Mouse (Mus musculus): ENCODE data around the gene Igfbp7. TPM values are rescaled to one million over a fixed set of nuclear protein-coding genes. Genes with fewer than 3 reads are reported as not detected.

Igfbp7 gene
- polyA plus RNA-seq (2014; fragmentation: Nextera tagmentation; extraction: Ambion mirVana) = 61.9 and 68.1 TPM in 2 replicates

- H3K27ac ChIP-seq (ENCODE audit: low read depth, low read length) = no peak within 1 kb of the TSS
Observed at GRCm38 (mm10) chr5:77407341-77408298, at the start of gene Igfbp7. Igfbp7 (minus strand) TSS chr5:77408041.

DNA sequence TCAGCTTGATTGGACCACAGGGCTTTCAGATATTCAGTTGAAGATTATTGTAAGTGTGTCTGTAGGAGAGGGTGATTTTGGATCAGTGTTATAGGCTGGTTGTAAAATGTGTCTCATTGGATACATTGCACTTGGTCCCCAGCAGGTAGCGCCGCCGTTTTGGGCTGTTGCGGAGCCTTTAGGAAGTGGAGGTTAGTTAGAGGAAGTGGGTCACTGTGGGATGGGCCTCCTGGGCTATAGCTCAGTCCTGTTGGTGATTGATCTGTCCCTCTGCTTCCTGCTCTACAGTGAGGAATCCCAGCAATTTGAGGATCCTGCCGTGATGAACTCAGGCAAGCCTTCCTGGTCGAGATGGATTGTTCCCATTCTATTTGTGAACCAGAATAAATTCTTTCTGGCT is 44.3 kb upstream of the Igfbp7 start:
- ATAC-seq (no peak), DNase-seq (ENCODE audit: low spot score) (no peak)
- H3K4me3 ChIP-seq (ENCODE audit: low read depth, low read length) = no peak overlapping the region
- no peaks in the 10 kb centered on the region for H3K9me3 ChIP-seq (replicated peaks; ENCODE audit: control insufficient read depth, low read length)
- no peak overlapping the region for H3K4me2 ChIP-seq (ENCODE audit: low read length)
- no peak overlapping the region for H3K9ac ChIP-seq (ENCODE audit: low read length)
- no peaks in the 10 kb centered on the region for H3K36me3 ChIP-seq (ENCODE audit: control insufficient read depth, insufficient read depth, low read length)
- H3K4me1 ChIP-seq (ENCODE audit: control insufficient read depth, insufficient read depth, low read length) = no peaks in the 10 kb centered on the region
- no peak overlapping the region for H3K27ac ChIP-seq (ENCODE audit: low read depth, low read length)
- 92% methylated on average over 6 of the region's 6 CpGs for WGBS
- no peaks in the 10 kb centered on the region for H3K27me3 ChIP-seq (replicated peaks; ENCODE audit: control insufficient read depth, insufficient read depth, low read length)

More at GRCm38 (mm10) chr5:77407341-77408298, at the start of gene Igfbp7:
- Histone ChIP-seq H3K4me1 (ENCODE audit: control insufficient read depth, insufficient read depth, low read length) (no peaks in the 10 kb centered on the region; the same call in 1 of the 2 replicates), H3K4me3 (ENCODE audit: low read depth, low read length) (peak within 1 kb of the TSS; percentile 53), H3K9ac (ENCODE audit: low read length) (peak within 1 kb of the TSS; percentile 64), H3K27me3 (replicated peaks; ENCODE audit: control insufficient read depth, insufficient read depth, low read length) (peaks cover 7% of the 10 kb centered on the region; the same call in 1 of the 2 replicates), H3K4me2 (ENCODE audit: low read length) (peak within 1 kb of the TSS; percentile 93), H3K9me3 (replicated peaks; ENCODE audit: control insufficient read depth, low read length) (no peaks in the 10 kb centered on the region), H3K36me3 (ENCODE audit: control insufficient read depth, insufficient read depth, low read length) (no peaks in the 10 kb centered on the region)
- ATAC-seq = peak; percentile 95
- WGBS = 5% methylated on average over 90 of the region's 101 CpGs
- peak; percentile 57 for DNase-seq (ENCODE audit: low spot score)

DNA sequence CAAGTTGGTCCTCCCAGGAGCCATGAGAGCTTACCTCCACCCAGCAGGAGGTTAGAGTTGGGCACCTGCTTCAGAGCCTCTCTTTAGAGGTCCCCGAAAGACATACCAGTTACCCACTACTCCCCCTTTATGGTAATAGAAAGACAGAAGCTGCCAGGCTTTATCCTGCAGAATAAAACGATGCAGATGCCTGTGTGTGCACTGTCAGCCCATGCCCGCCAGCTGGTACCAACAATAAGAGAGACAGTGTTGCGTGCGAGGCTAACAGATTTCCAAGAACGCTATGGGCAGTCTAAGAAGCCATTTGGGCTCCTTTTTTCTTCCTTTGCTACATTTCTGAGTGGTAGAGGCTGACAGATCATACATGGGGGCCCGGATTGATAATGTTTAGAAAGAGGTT is 41.7 kb upstream of the Igfbp7 start:
- no peaks in the 10 kb centered on the region for H3K4me1 ChIP-seq (ENCODE audit: control insufficient read depth, insufficient read depth, low read length)
- H3K27ac ChIP-seq (ENCODE audit: low read depth, low read length) = no peak overlapping the region
- no peaks in the 10 kb centered on the region for H3K36me3 ChIP-seq (ENCODE audit: control insufficient read depth, insufficient read depth, low read length)
- 84% methylated on average over 7 of the region's 7 CpGs for WGBS
- DNase-seq (ENCODE audit: low spot score) = no peak
- no peak overlapping the region for H3K4me2 ChIP-seq (ENCODE audit: low read length)
- H3K9ac ChIP-seq (ENCODE audit: low read length) = no peak overlapping the region
- H3K27me3 ChIP-seq (replicated peaks; ENCODE audit: control insufficient read depth, insufficient read depth, low read length) = no peaks in the 10 kb centered on the region
- no peak overlapping the region for H3K4me3 ChIP-seq (ENCODE audit: low read depth, low read length)
- ATAC-seq = 0 out of 2 replicates have a peak, but pooled peaks have one; percentile 44
- no peaks in the 10 kb centered on the region for H3K9me3 ChIP-seq (replicated peaks; ENCODE audit: control insufficient read depth, low read length)

GRCm38 (mm10) chr5:77445431-77445830 is 37.6 kb upstream of the Igfbp7 start:
- Histone ChIP-seq H3K4me1 (ENCODE audit: control insufficient read depth, insufficient read depth, low read length) (no peaks in the 10 kb centered on the region), H3K9me3 (replicated peaks; ENCODE audit: control insufficient read depth, low read length) (no peaks in the 10 kb centered on the region), H3K27ac (ENCODE audit: low read depth, low read length) (no peak overlapping the region), H3K9ac (ENCODE audit: low read length) (no peak overlapping the region), H3K4me2 (ENCODE audit: low read length) (no peak overlapping the region), H3K27me3 (replicated peaks; ENCODE audit: control insufficient read depth, insufficient read depth, low read length) (no peaks in the 10 kb centered on the region), H3K36me3 (ENCODE audit: control insufficient read depth, insufficient read depth, low read length) (no peaks in the 10 kb centered on the region), H3K4me3 (ENCODE audit: low read depth, low read length) (no peak overlapping the region)
- WGBS = 96% methylated on average over 4 of the region's 4 CpGs
- ATAC-seq (no peak), DNase-seq (ENCODE audit: low spot score) (no peak)

DNA sequence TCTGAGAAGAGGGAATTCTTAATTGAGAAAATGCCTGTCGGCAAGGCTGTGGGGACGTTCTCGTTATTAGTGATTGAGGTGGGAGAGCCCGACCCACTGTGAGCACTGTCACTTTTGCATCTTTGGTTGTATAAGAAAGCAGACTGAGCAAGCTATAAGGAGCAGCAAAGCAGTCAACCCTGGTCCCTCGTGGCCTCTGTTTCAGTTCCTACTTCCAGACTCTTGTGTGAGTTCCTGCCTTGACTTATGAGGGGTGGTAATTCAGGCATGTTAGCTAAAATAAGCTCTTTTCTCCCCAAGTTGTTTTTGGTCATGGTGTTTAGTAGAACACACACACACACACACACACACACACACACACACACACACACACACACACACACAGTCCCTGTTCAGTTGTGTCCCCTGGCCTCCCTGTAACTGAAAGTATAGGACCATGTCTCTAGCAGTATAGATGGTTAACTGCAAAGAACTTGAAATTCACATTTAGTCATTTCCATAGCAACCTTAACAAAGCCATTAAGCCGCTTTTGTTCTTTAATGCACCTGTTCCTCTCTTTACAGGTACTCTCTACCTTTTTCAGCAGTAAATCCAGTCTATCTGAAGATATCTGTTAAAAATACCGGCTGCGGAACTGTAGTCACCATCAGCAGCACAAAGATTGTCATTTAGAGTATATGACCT is 36.2 kb upstream of the Igfbp7 start:
- Histone ChIP-seq H3K27ac (ENCODE audit: low read depth, low read length) (no peak overlapping the region), H3K9ac (ENCODE audit: low read length) (no peak overlapping the region), H3K9me3 (replicated peaks; ENCODE audit: control insufficient read depth, low read length) (no peaks in the 10 kb centered on the region), H3K36me3 (ENCODE audit: control insufficient read depth, insufficient read depth, low read length) (no peaks in the 10 kb centered on the region), H3K4me3 (ENCODE audit: low read depth, low read length) (no peak overlapping the region), H3K4me2 (ENCODE audit: low read length) (no peak overlapping the region), H3K27me3 (replicated peaks; ENCODE audit: control insufficient read depth, insufficient read depth, low read length) (no peaks in the 10 kb centered on the region), H3K4me1 (ENCODE audit: control insufficient read depth, insufficient read depth, low read length) (no peaks in the 10 kb centered on the region)
- WGBS = 54% methylated on average over 8 of the region's 8 CpGs
- no peak for DNase-seq (ENCODE audit: low spot score)
- no peak for ATAC-seq

DNA sequence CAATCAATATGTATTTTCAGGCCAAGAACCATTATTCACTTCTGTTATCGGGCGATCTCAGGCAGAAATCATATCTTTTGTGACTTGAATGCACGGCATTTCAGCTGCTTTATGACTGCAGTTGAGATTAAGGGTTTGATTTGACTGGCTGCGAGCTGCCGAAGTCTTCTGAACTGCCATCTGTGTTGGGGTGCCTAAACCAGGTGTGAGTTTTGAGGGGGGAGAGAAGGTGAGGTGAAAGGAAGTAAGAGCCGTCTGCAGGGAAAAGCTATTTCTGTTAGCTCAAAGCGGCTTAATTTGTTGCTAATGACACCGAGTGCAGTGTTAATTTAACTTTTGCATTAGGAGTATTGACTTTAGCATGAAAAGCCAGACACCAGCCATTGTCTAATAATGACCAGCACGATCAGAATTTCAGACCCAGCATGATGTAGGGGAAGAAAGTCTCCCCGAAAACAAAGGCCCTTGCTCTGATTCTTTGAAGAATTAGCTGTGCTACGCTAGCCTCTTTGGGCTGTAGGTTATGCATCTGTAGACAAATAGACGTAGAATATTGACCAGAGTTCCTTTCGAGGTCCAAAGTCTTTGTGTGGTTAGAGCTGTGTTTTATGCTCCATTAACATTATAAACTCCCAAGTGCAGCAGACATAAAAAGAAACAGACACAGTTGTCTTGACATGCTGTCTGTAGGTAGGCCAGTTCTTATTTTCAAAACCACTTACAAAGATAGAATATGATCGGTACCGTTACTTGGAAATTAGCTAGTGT is 35.2 kb upstream of the Igfbp7 start:
- 62% methylated on average over 15 of the region's 15 CpGs for WGBS
- Histone ChIP-seq H3K27me3 (replicated peaks; ENCODE audit: control insufficient read depth, insufficient read depth, low read length) (no peaks in the 10 kb centered on the region), H3K4me3 (ENCODE audit: low read depth, low read length) (no peak overlapping the region), H3K9ac (ENCODE audit: low read length) (no peak overlapping the region), H3K36me3 (ENCODE audit: control insufficient read depth, insufficient read depth, low read length) (no peaks in the 10 kb centered on the region), H3K4me1 (ENCODE audit: control insufficient read depth, insufficient read depth, low read length) (no peaks in the 10 kb centered on the region), H3K27ac (ENCODE audit: low read depth, low read length) (no peak overlapping the region), H3K9me3 (replicated peaks; ENCODE audit: control insufficient read depth, low read length) (no peaks in the 10 kb centered on the region), H3K4me2 (ENCODE audit: low read length) (no peak overlapping the region)
- DNase-seq (ENCODE audit: low spot score) (no peak), ATAC-seq (no peak)

- H3K4me1 ChIP-seq (ENCODE audit: control insufficient read depth, insufficient read depth, low read length) = no peaks in the 10 kb centered on the region
- H3K36me3 ChIP-seq (ENCODE audit: control insufficient read depth, insufficient read depth, low read length) = no peaks in the 10 kb centered on the region
- no peak overlapping the region for H3K27ac ChIP-seq (ENCODE audit: low read depth, low read length)
- WGBS = 77% methylated on average over 4 of the region's 4 CpGs
- H3K9me3 ChIP-seq (replicated peaks; ENCODE audit: control insufficient read depth, low read length) = no peaks in the 10 kb centered on the region
- H3K4me3 ChIP-seq (ENCODE audit: low read depth, low read length) = no peak overlapping the region
- H3K27me3 ChIP-seq (replicated peaks; ENCODE audit: control insufficient read depth, insufficient read depth, low read length) = no peaks in the 10 kb centered on the region
- no peak overlapping the region for H3K9ac ChIP-seq (ENCODE audit: low read length)
- ATAC-seq (no peak), DNase-seq (ENCODE audit: low spot score) (no peak)
- H3K4me2 ChIP-seq (ENCODE audit: low read length) = no peak overlapping the region
Observed at GRCm38 (mm10) chr5:77436308-77436707, 28.5 kb upstream of the Igfbp7 start.

DNA sequence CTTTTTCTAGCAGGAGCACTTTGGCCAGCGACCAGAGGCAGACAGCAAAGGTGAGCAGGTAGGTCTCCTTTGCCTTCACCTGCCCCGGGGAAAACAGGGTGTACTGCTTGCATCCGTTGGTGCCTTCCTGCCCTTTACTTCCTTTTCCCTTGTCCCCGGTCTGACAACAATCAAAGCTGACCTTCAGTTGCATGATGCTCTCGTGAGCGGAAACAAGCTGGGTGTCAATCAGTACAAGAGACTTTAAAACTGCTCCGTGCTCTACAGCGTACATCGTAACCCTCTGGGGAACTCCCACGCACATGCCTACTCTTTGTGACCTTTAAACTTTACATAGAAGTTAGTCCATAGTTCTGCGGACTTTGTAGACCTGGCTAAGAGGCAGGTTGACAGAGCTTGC is 26.2 kb upstream of the Igfbp7 start:
- 92% methylated on average over 11 of the region's 11 CpGs for WGBS
- H3K27ac ChIP-seq (ENCODE audit: low read depth, low read length) = no peak overlapping the region
- no peak overlapping the region for H3K9ac ChIP-seq (ENCODE audit: low read length)
- H3K27me3 ChIP-seq (replicated peaks; ENCODE audit: control insufficient read depth, insufficient read depth, low read length) = no peaks in the 10 kb centered on the region
- H3K4me1 ChIP-seq (ENCODE audit: control insufficient read depth, insufficient read depth, low read length) = no peaks in the 10 kb centered on the region
- H3K9me3 ChIP-seq (replicated peaks; ENCODE audit: control insufficient read depth, low read length) = no peaks in the 10 kb centered on the region
- no peak overlapping the region for H3K4me2 ChIP-seq (ENCODE audit: low read length)
- no peaks in the 10 kb centered on the region for H3K36me3 ChIP-seq (ENCODE audit: control insufficient read depth, insufficient read depth, low read length)
- ATAC-seq (no peak), DNase-seq (ENCODE audit: low spot score) (no peak)
- no peak overlapping the region for H3K4me3 ChIP-seq (ENCODE audit: low read depth, low read length)
